Mouse (Mus musculus): Measurements from ENCODE around the gene Rnf135. TPM values are rescaled to one million over a fixed set of nuclear protein-coding genes. Genes with fewer than 3 reads are reported as not detected.
"Not testable (repeated sequence)": the region's sequence is repeated elsewhere in the genome, so short reads cannot be mapped to it uniquely, and the experiment has no call there.

Rnf135 gene
- polyA plus RNA-seq, 1 experiment from 2014 or later, result 3.7 TPM

DNA sequence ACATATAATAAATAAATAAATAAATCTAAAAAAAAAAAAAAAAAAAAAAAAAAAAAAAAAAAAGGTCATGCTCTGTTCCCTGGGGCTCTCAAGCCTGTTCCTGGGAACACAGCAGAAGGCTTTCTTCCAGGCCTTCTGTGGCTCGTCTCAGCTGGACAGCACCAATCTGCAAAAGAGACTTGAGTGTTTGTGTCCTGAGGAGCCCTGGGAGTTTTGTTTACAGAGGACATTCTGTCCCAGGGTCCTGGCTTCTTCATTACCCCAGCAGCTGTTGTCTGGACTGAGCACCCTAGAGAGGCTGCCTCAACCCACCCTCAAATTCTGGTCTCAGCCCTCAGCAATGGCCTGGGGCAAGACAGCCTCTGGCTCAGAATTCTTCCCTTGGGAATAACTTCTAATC is 35.3 kb upstream of the Rnf135 start:
- WGBS, result 50% methylated on average over 1 of the region's 1 CpGs
- DNase-seq (ENCODE audit: low spot score) (no peak), ATAC-seq (ENCODE audit: low FRiP score) (no peak)
- Histone ChIP-seq H3K4me3 (replicated peaks; ENCODE audit: low read length) (no peak overlapping the region), H3K27me3 (ENCODE audit: control insufficient read depth, insufficient read depth, low read length) (peaks cover 4% of the 10 kb centered on the region), H3K9me3 (ENCODE audit: control insufficient read depth, low read length) (no peaks in the 10 kb centered on the region), H3K27ac (no peak overlapping the region), H3K36me3 (replicated peaks; ENCODE audit: control insufficient read depth, insufficient read depth) (no peaks in the 10 kb centered on the region), H3K4me2 (replicated peaks) (no peak overlapping the region), H3K4me1 (replicated peaks; ENCODE audit: control insufficient read depth, insufficient read depth, low read length) (no peaks in the 10 kb centered on the region), H3K9ac (no peak overlapping the region)

GRCm38 (mm10) chr11:80148974-80149373 is 34.7 kb upstream of the Rnf135 start:
- not testable (repeated sequence) for H3K36me3 ChIP-seq (replicated peaks; ENCODE audit: control insufficient read depth, insufficient read depth); ATAC-seq (ENCODE audit: low FRiP score); H3K4me1 ChIP-seq (replicated peaks; ENCODE audit: control insufficient read depth, insufficient read depth, low read length); H3K27ac ChIP-seq; H3K4me2 ChIP-seq (replicated peaks); DNase-seq (ENCODE audit: low spot score); H3K9ac ChIP-seq; H3K4me3 ChIP-seq (replicated peaks; ENCODE audit: low read length); H3K9me3 ChIP-seq (ENCODE audit: control insufficient read depth, low read length)
- H3K27me3 ChIP-seq (ENCODE audit: control insufficient read depth, insufficient read depth, low read length), result peaks cover 11% of the 10 kb centered on the region
- 55% methylated on average over 1 of the region's 4 CpGs for WGBS

DNA sequence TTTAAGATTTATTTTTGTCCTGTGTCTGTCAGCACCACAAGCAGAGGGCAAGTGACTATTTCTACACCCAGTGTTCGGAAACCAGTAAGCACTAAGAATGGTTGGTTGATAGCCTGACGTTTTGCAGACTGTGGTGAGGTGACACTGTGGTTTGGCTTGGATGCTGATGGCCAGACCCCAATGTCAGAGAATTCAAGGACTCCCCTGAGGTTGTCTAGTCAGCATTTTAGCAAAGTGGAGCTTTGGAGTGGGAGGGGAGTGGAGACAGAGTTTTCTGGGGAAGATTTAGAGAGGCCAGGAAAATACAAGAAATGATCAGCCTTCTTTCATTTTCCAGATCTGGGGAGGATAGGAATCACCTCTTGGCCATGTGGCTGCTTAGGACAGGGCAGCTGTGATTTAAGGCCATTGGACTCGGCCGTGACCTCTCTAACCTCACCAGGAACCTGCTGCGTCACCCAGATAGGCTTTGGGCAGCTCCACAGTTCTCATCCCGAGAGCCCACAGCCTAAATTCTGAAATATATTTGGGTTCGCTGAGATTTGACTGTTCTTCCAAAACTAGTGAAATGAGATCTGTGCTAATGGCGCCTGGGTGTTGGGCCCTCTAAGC is 34.1 kb upstream of the Rnf135 start:
- 91% methylated on average over 8 of the region's 8 CpGs for WGBS
- DNase-seq (ENCODE audit: low spot score) (no peak), ATAC-seq (ENCODE audit: low FRiP score) (no peak)
- Histone ChIP-seq H3K36me3 (replicated peaks; ENCODE audit: control insufficient read depth, insufficient read depth) (no peaks in the 10 kb centered on the region), H3K4me2 (replicated peaks) (no peak overlapping the region), H3K9me3 (ENCODE audit: control insufficient read depth, low read length) (no peaks in the 10 kb centered on the region), H3K27ac (no peak overlapping the region), H3K4me3 (replicated peaks; ENCODE audit: low read length) (no peak overlapping the region), H3K27me3 (ENCODE audit: control insufficient read depth, insufficient read depth, low read length) (peaks cover 16% of the 10 kb centered on the region), H3K9ac (no peak overlapping the region), H3K4me1 (replicated peaks; ENCODE audit: control insufficient read depth, insufficient read depth, low read length) (no peaks in the 10 kb centered on the region)

- H3K36me3 ChIP-seq (replicated peaks; ENCODE audit: control insufficient read depth, insufficient read depth), result no peaks in the 10 kb centered on the region
- peaks cover 27% of the 10 kb centered on the region for H3K27me3 ChIP-seq (ENCODE audit: control insufficient read depth, insufficient read depth, low read length)
- ATAC-seq (ENCODE audit: low FRiP score), result no peak
- no peaks in the 10 kb centered on the region for H3K9me3 ChIP-seq (ENCODE audit: control insufficient read depth, low read length)
- no peak overlapping the region for H3K4me2 ChIP-seq (replicated peaks)
- H3K27ac ChIP-seq, result no peak overlapping the region
- no peak overlapping the region for H3K9ac ChIP-seq
- H3K4me1 ChIP-seq (replicated peaks; ENCODE audit: control insufficient read depth, insufficient read depth, low read length), result no peaks in the 10 kb centered on the region
- 80% methylated on average over 5 of the region's 5 CpGs for WGBS
- no peak overlapping the region for H3K4me3 ChIP-seq (replicated peaks; ENCODE audit: low read length)
- DNase-seq (ENCODE audit: low spot score), result no peak
These were observed 33.1 kb upstream of the Rnf135 start for GRCm38 (mm10) chr11:80150566-80150965.

- Histone ChIP-seq H3K9ac (no peak overlapping the region), H3K9me3 (ENCODE audit: control insufficient read depth, low read length) (no peaks in the 10 kb centered on the region), H3K27me3 (ENCODE audit: control insufficient read depth, insufficient read depth, low read length) (peaks cover 31% of the 10 kb centered on the region), H3K4me3 (replicated peaks; ENCODE audit: low read length) (no peak overlapping the region), H3K36me3 (replicated peaks; ENCODE audit: control insufficient read depth, insufficient read depth) (no peaks in the 10 kb centered on the region), H3K4me1 (replicated peaks; ENCODE audit: control insufficient read depth, insufficient read depth, low read length) (no peaks in the 10 kb centered on the region), H3K27ac (no peak overlapping the region), H3K4me2 (replicated peaks) (no peak overlapping the region)
- DNase-seq (ENCODE audit: low spot score) (no peak), ATAC-seq (ENCODE audit: low FRiP score) (no peak)
- WGBS, result 65% methylated on average over 2 of the region's 2 CpGs
These were observed 32.1 kb upstream of the Rnf135 start for GRCm38 (mm10) chr11:80151541-80151940.

DNA sequence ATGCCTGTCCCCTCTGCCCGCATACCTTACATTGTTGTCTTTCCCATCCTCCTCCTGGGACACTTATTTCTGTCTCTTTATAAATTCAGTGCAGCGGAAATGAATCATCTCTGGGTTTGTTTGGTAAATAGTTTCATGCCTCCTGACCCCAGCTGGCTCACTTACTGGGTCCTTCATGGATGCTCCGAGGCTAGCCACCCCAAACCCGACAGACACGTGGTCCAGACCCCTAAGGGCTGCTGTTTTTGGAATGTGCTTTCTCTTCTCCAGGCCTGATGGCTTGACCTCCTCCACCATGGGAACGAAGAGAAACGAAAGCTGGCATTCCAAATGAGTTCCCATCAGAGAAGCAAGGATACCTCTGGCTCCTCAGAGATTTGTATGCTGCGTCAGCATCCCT is 31.3 kb upstream of the Rnf135 start:
- Histone ChIP-seq H3K27me3 (ENCODE audit: control insufficient read depth, insufficient read depth, low read length) (peaks cover 31% of the 10 kb centered on the region), H3K9me3 (ENCODE audit: control insufficient read depth, low read length) (no peaks in the 10 kb centered on the region), H3K4me2 (replicated peaks) (no peak overlapping the region), H3K9ac (no peak overlapping the region), H3K4me1 (replicated peaks; ENCODE audit: control insufficient read depth, insufficient read depth, low read length) (no peaks in the 10 kb centered on the region), H3K27ac (no peak overlapping the region), H3K36me3 (replicated peaks; ENCODE audit: control insufficient read depth, insufficient read depth) (no peaks in the 10 kb centered on the region), H3K4me3 (replicated peaks; ENCODE audit: low read length) (no peak overlapping the region)
- no peak for ATAC-seq (ENCODE audit: low FRiP score)
- WGBS, result 79% methylated on average over 8 of the region's 8 CpGs
- no peak for DNase-seq (ENCODE audit: low spot score)

DNA sequence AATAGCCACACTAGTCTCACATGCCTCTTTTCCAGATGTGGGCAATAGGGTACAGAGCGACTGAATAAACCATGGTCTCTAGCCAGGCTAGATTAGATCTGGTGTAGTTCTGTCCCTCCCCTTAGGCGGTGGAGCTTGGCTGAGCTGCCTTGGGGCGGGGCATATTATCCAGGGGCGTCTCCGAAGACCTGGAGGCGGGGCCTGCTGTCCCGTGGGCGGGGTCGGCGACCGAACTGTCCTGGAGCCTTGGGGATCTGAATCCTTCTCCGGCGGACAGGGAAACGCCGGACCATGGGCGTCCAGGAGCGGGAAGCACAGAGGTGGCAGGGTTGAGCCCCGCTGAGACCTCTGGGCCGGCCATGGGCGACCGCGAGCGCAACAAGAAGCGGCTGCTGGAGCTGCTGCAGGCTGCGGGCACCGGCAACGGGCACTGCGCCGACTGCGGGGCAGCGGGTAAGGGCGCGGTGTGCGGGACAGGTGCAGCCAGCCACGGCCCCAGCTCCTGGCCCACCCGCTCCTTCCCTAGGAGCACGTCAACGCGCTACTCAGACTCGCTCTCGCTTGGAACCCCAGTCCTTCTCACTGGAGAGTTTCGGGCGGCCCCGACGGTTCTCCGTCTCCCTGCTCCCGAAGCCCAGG is 29.7 kb upstream of the Rnf135 start, which contains the start of gene Adap2:
TSS of gene Adap2 (plus strand) at position 249 of the 639 bp plus-strand sequence.
- peak; percentile 47 for DNase-seq (ENCODE audit: low spot score)
- ATAC-seq (ENCODE audit: low FRiP score), result peak; percentile 60; the same call in 1 of the 2 replicates
- H3K27me3 ChIP-seq (ENCODE audit: control insufficient read depth, insufficient read depth, low read length), result peaks cover 31% of the 10 kb centered on the region

GRCm38 (mm10) chr11:80154501-80154900 is 29.1 kb upstream of the Rnf135 start:
- no peaks in the 10 kb centered on the region for H3K9me3 ChIP-seq (ENCODE audit: control insufficient read depth, low read length)
- peak overlapping the region; percentile 50 for H3K9ac ChIP-seq
- peak overlapping the region; percentile 56 for H3K4me2 ChIP-seq (replicated peaks)
- H3K27ac ChIP-seq, result no peak overlapping the region
- H3K4me3 ChIP-seq (replicated peaks; ENCODE audit: low read length), result peak overlapping the region; percentile 38
- DNase-seq (ENCODE audit: low spot score) (no peak), ATAC-seq (ENCODE audit: low FRiP score) (no peak)
- WGBS, result 24% methylated on average over 25 of the region's 25 CpGs
- peaks cover 31% of the 10 kb centered on the region for H3K27me3 ChIP-seq (ENCODE audit: control insufficient read depth, insufficient read depth, low read length)
- no peaks in the 10 kb centered on the region for H3K4me1 ChIP-seq (replicated peaks; ENCODE audit: control insufficient read depth, insufficient read depth, low read length)
- no peaks in the 10 kb centered on the region for H3K36me3 ChIP-seq (replicated peaks; ENCODE audit: control insufficient read depth, insufficient read depth)

More for the DNA sequence above, 29.7 kb upstream of the Rnf135 start, which contains the start of gene Adap2:
- no peaks in the 10 kb centered on the region for H3K36me3 ChIP-seq (replicated peaks; ENCODE audit: control insufficient read depth, insufficient read depth)
- H3K27ac ChIP-seq, result no peak within 1 kb of the TSS
- peak within 1 kb of the TSS; percentile 56 for H3K4me2 ChIP-seq (replicated peaks)
- 2% methylated on average over 44 of the region's 47 CpGs for WGBS
- peak within 1 kb of the TSS; percentile 50 for H3K9ac ChIP-seq
- no peaks in the 10 kb centered on the region for H3K9me3 ChIP-seq (ENCODE audit: control insufficient read depth, low read length)
- no peaks in the 10 kb centered on the region for H3K4me1 ChIP-seq (replicated peaks; ENCODE audit: control insufficient read depth, insufficient read depth, low read length)
- H3K4me3 ChIP-seq (replicated peaks; ENCODE audit: low read length), result peak within 1 kb of the TSS; percentile 38

DNA sequence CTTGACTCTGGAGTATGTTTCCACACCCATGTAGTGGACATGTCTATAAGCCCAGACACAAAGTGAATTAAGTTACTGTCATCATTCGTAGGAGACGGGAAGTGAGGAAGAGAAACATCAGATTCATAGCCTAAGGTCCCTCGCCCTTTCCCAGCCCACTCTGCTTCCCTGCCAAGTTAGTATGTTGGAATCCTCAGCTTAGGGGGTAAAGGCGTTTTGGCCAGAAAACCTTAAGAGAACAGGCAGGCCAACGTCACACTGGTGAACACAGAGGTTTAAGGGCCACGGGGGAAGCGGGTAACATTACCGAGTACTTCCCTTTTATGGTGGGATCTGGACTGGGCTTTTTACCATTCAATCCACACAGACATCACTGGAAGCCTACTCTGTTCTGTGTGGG is 28.1 kb upstream of the Rnf135 start:
- peaks cover 31% of the 10 kb centered on the region for H3K27me3 ChIP-seq (ENCODE audit: control insufficient read depth, insufficient read depth, low read length)
- 84% methylated on average over 8 of the region's 8 CpGs for WGBS

More for the DNA sequence above, 28.1 kb upstream of the Rnf135 start:
- no peaks in the 10 kb centered on the region for H3K4me1 ChIP-seq (replicated peaks; ENCODE audit: control insufficient read depth, insufficient read depth, low read length)
- H3K4me3 ChIP-seq (replicated peaks; ENCODE audit: low read length), result no peak overlapping the region
- DNase-seq (ENCODE audit: low spot score) (no peak), ATAC-seq (ENCODE audit: low FRiP score) (no peak)
- H3K9me3 ChIP-seq (ENCODE audit: control insufficient read depth, low read length), result no peaks in the 10 kb centered on the region
- no peak overlapping the region for H3K27ac ChIP-seq
- no peaks in the 10 kb centered on the region for H3K36me3 ChIP-seq (replicated peaks; ENCODE audit: control insufficient read depth, insufficient read depth)
- no peak overlapping the region for H3K4me2 ChIP-seq (replicated peaks)
- H3K9ac ChIP-seq, result no peak overlapping the region

Measured in hindbrain, embryonic 14.5 days (tissue).